Mouse (Mus musculus) hindbrain, embryonic 13.5 days (tissue): Measurements from ENCODE around the gene Pla2g2e. TPM values are rescaled to one million over a fixed set of nuclear protein-coding genes. Genes with fewer than 3 reads are reported as not detected.
"Not testable (repeated sequence)": the region's sequence is repeated elsewhere in the genome, so short reads cannot be mapped to it uniquely, and the experiment has no call there.

Source experiments
- ATAC-seq: fragments of 200-750 bp; cut with Nextera tagmentation; 2 replicates; pipeline ENCODE4 v1.8.0; 2017; ENCODE audit warnings: moderate TSS enrichment; ENCODE audit not compliant: low FRiP score
- H3K27ac ChIP-seq: fragments of 300-500 bp; sonication (generic); 2 replicates; pipeline ENCODE4 v1.5.1; 2015; ENCODE audit warnings: inconsistent platforms, mild to moderate bottlenecking, moderate library complexity
- H3K27me3 ChIP-seq: fragments of 300-500 bp; sonication (generic); 2 replicates; pipeline ENCODE4 v1.6.1; 2015; ENCODE audit warnings: mild to moderate bottlenecking, inconsistent platforms
- H3K36me3 ChIP-seq: fragments of 300-500 bp; sonication (generic); 2 replicates; pipeline ENCODE4 v1.6.1; 2015; ENCODE audit warnings: mild to moderate bottlenecking, inconsistent platforms
- H3K4me1 ChIP-seq: fragments of 300-500 bp; sonication (generic); replicated peaks from 2 replicates; pipeline ENCODE4 v1.6.1; 2015; ENCODE audit warnings: inconsistent platforms
- H3K4me2 ChIP-seq: fragments of 300-500 bp; sonication (generic); 2 replicates; pipeline ENCODE4 v1.6.1; 2015; ENCODE audit warnings: inconsistent platforms, mild to moderate bottlenecking, moderate library complexity
- H3K4me3 ChIP-seq: fragments of 300-500 bp; sonication (generic); 2 replicates; pipeline ENCODE4 v1.5.1; 2015; ENCODE audit warnings: mild to moderate bottlenecking, inconsistent platforms
- H3K9ac ChIP-seq: fragments of 300-500 bp; sonication (generic); 2 replicates; pipeline ENCODE4 v1.6.1; 2015; ENCODE audit warnings: mild to moderate bottlenecking, inconsistent platforms
- H3K9me3 ChIP-seq: fragments of 300-500 bp; sonication (generic); 2 replicates; pipeline ENCODE4 v1.6.1; 2016; ENCODE audit warnings: inconsistent platforms
- WGBS: fragments of 180-500 bp; shearing (Covaris S2); methylation state at CpG from one replicate; pipeline ENCODE4 v1.1.7; 2015; 5-methylcytosine and 5-hydroxymethylcytosine counted together
- polyA plus RNA-seq: library from polyadenylated mRNA; unstranded; fragments of >200 nt; fragmentation: Nextera tagmentation; extraction: Ambion mirVana; gene quantifications from 2 replicates; pipeline ENCODE4 v1.2.1, GENCODE M21; 2015

The Pla2g2e gene
- polyA plus RNA-seq, 1 experiment from 2014 or later = not detected

GRCm38 (mm10) chr4:138863344-138863998, 14.3 kb upstream of the Pla2g2e start, which contains the start of gene Pla2g5:
Gene Pla2g5 (minus strand): TSS chr4:138863482.
- H3K27me3 ChIP-seq = 0 out of 2 replicates have a peak, but pooled peaks cover 4% of the 10 kb centered on the region
- H3K36me3 ChIP-seq = no peaks in the 10 kb centered on the region
- H3K4me3 ChIP-seq = no peak within 1 kb of the TSS
- no peak within 1 kb of the TSS for H3K4me2 ChIP-seq
- no peaks in the 10 kb centered on the region; the same call in 1 of the 2 replicates for H3K4me1 ChIP-seq
- H3K27ac ChIP-seq = no peak within 1 kb of the TSS
- no peaks in the 10 kb centered on the region for H3K9me3 ChIP-seq
- no peak for ATAC-seq
- H3K9ac ChIP-seq = no peak within 1 kb of the TSS
- 71% methylated on average over 10 of the region's 10 CpGs for WGBS

GRCm38 (mm10) chr4:138865092-138865491, 12.7 kb upstream of the Pla2g2e start:
- WGBS = 75% methylated on average over 5 of the region's 5 CpGs
- Histone ChIP-seq H3K36me3 (no peaks in the 10 kb centered on the region), H3K4me3 (no peak overlapping the region), H3K27ac (no peak overlapping the region), H3K4me2 (no peak overlapping the region), H3K27me3 (0 out of 2 replicates have a peak, but pooled peaks cover 4% of the 10 kb centered on the region), H3K9ac (no peak overlapping the region), H3K9me3 (no peaks in the 10 kb centered on the region), H3K4me1 (no peaks in the 10 kb centered on the region)
- no peak for ATAC-seq

GRCm38 (mm10) chr4:138865991-138866390, 11.8 kb upstream of the Pla2g2e start:
- H3K4me2 ChIP-seq = no peak overlapping the region
- H3K9me3 ChIP-seq = no peaks in the 10 kb centered on the region; the same call in 1 of the 2 replicates
- no peaks in the 10 kb centered on the region for H3K4me1 ChIP-seq
- ATAC-seq = no peak
- 0 out of 2 replicates have a peak, but pooled peaks cover 4% of the 10 kb centered on the region for H3K27me3 ChIP-seq
- no peaks in the 10 kb centered on the region for H3K36me3 ChIP-seq
- no peak overlapping the region for H3K4me3 ChIP-seq
- H3K27ac ChIP-seq = no peak overlapping the region
- H3K9ac ChIP-seq = no peak overlapping the region
- WGBS = 68% methylated on average over 6 of the region's 6 CpGs

DNA sequence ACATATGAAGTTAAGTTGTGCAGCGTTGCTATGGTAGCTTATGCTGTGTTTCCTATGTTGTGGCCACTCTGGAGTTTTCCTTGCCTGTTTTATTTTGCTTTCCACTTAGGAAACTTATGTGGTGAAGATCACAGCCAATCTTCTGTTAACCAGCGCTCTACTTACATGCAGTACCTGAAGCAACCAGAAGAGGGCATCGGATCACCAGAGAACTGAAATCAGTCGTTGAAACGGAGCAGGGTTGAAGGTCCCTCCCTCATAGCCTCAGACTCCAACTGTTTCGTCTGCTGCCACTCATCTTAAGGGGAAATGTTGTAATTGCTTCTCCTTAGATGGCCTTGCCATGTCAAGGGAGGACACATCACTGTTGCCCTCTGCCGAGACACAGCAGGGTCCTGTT, 11.3 kb upstream of the Pla2g2e start:
- no peak overlapping the region for H3K4me3 ChIP-seq
- no peaks in the 10 kb centered on the region for H3K36me3 ChIP-seq
- H3K9me3 ChIP-seq = no peaks in the 10 kb centered on the region; the same call in 1 of the 2 replicates
- WGBS = 14% methylated on average over 7 of the region's 7 CpGs
- no peaks in the 10 kb centered on the region for H3K4me1 ChIP-seq
- H3K9ac ChIP-seq = no peak overlapping the region
- H3K27me3 ChIP-seq = 0 out of 2 replicates have a peak, but pooled peaks cover 4% of the 10 kb centered on the region
- H3K27ac ChIP-seq = no peak overlapping the region
- H3K4me2 ChIP-seq = no peak overlapping the region
- no peak for ATAC-seq

GRCm38 (mm10) chr4:138868666-138869065, 9.1 kb upstream of the Pla2g2e start:
- WGBS = 50% methylated on average over 8 of the region's 8 CpGs
- Histone ChIP-seq H3K9me3 (no peaks in the 10 kb centered on the region; the same call in 1 of the 2 replicates), H3K4me1 (no peaks in the 10 kb centered on the region), H3K27me3 (0 out of 2 replicates have a peak, but pooled peaks cover 4% of the 10 kb centered on the region), H3K4me2 (no peak overlapping the region), H3K4me3 (no peak overlapping the region), H3K9ac (no peak overlapping the region), H3K36me3 (no peaks in the 10 kb centered on the region), H3K27ac (no peak overlapping the region)
- no peak for ATAC-seq

DNA sequence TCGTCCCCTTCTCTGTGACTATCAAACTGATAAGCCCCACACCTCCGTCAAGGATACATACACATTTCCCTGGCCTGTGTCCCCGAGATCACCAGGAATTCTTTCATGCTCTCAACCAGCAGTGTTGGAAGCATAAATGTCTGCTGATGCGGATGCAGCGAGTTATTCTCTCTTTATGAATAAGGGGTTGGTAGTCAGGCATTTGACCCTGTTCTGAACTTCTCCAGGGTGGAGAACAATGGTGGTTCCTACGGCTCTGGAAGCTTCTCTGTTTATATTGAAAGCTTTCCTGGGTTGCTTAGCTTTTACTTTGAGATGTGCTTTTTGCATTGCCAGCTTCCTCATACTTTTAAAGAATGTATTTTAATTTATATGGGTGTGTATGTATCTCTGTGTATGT, 3.9 kb upstream of the Pla2g2e start, which contains the start of gene Gm13030:
TSS of gene Gm13030 (minus strand) at position 101 of the 400 bp plus-strand sequence.
- Histone ChIP-seq H3K4me1 (0 out of 2 replicates have a peak, but pooled peaks cover 4% of the 10 kb centered on the region), H3K4me3 (no peak within 1 kb of the TSS), H3K27ac (no peak within 1 kb of the TSS), H3K9ac (no peak within 1 kb of the TSS), H3K27me3 (no peaks in the 10 kb centered on the region), H3K4me2 (no peak within 1 kb of the TSS), H3K9me3 (no peaks in the 10 kb centered on the region; the same call in 1 of the 2 replicates), H3K36me3 (no peaks in the 10 kb centered on the region)
- ATAC-seq = no peak
- 78% methylated on average over 6 of the region's 6 CpGs for WGBS

GRCm38 (mm10) chr4:138875275-138875674, 2.5 kb upstream of the Pla2g2e start:
- H3K27ac ChIP-seq, ATAC-seq, H3K4me1 ChIP-seq, H3K27me3 ChIP-seq, H3K4me2 ChIP-seq, H3K36me3 ChIP-seq, H3K9me3 ChIP-seq, H3K9ac ChIP-seq, H3K4me3 ChIP-seq: not testable (repeated sequence)
- WGBS = 90% methylated on average over 2 of the region's 2 CpGs

DNA sequence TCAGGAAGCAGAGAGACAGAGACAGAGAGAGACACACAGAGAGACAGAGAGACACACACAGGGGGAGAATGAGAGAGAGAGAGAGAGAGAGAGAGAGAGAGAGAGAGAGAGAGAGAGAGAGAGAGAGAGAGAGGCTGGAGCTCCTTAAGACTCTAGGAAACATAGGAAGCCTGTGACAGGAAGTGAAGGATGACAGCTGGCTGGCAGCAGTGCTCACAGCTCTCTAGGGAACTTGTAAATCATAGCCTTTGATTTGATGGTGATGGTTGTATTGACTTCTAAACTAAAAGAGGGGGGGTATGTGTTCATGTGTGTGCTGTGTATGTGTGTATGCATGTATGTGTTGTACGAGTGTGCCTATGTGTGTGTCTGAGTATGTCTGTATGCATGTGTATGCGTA, 1.8 kb upstream of the Pla2g2e start:
- no peak overlapping the region for H3K27ac ChIP-seq
- ATAC-seq = no peak
- H3K4me2 ChIP-seq = no peak overlapping the region
- H3K9ac ChIP-seq = no peak overlapping the region
- H3K36me3 ChIP-seq = no peaks in the 10 kb centered on the region
- 0 out of 2 replicates have a peak, but pooled peaks cover 4% of the 10 kb centered on the region for H3K4me1 ChIP-seq
- H3K27me3 ChIP-seq = 0 out of 2 replicates have a peak, but pooled peaks cover 3% of the 10 kb centered on the region
- H3K4me3 ChIP-seq = no peak overlapping the region
- no peaks in the 10 kb centered on the region; the same call in 1 of the 2 replicates for H3K9me3 ChIP-seq
- WGBS = 94% methylated on average over 2 of the region's 2 CpGs

DNA sequence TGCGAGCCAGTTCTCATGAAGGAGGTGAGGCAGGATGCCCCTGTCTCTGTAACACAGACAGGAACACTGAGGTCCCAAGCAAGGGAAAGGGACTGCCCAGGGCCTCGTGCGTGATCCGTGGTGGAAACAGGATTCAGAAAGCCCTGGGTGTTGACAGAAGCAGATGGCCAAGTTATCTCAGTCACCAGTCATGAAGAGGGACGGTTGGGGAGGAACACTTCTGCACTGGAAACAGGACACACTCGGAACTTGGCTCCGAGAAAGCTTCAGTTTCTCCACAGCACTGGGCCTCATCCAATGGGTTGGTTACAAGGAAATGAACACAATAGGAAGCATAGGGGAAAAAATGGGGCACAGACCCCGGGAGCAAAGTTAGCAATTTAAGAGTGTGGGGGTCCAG, 1.0 kb downstream of the Pla2g2e start:
- ATAC-seq = no peak

DNA sequence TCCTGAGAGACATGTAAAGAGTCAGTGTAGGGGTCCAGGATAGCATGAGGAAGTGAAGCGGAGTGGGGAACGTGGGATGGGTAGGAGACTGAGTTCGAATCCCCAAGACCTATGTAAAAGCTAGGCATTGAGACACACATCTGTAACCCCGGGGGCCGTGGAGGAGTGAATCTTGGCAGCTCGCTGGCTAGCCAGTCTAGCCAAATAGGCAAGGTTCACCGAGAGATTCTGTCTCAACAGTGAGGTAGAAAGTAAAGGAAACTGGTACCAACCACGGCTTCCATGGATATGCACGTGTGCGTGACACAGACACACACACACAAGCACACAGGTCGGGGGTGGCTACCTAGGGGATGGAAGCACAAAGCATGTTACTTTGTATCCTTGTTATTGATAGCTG, 2.1 kb downstream of the Pla2g2e start:
- no peak overlapping the region for H3K4me2 ChIP-seq
- no peak overlapping the region for H3K9ac ChIP-seq
- H3K9me3 ChIP-seq = no peaks in the 10 kb centered on the region
- H3K4me1 ChIP-seq = peaks cover 13% of the 10 kb centered on the region
- no peaks in the 10 kb centered on the region for H3K36me3 ChIP-seq
- WGBS = 91% methylated on average over 11 of the region's 11 CpGs
- H3K27me3 ChIP-seq = 0 out of 2 replicates have a peak, but pooled peaks cover 9% of the 10 kb centered on the region
- no peak overlapping the region for H3K27ac ChIP-seq
- no peak overlapping the region for H3K4me3 ChIP-seq
- ATAC-seq = no peak

More for the DNA sequence above, 1.0 kb downstream of the Pla2g2e start:
- Histone ChIP-seq H3K4me3 (no peak overlapping the region), H3K9me3 (no peaks in the 10 kb centered on the region), H3K27ac (no peak overlapping the region), H3K27me3 (0 out of 2 replicates have a peak, but pooled peaks cover 9% of the 10 kb centered on the region), H3K4me1 (peaks cover 13% of the 10 kb centered on the region), H3K36me3 (no peaks in the 10 kb centered on the region), H3K9ac (no peak overlapping the region), H3K4me2 (no peak overlapping the region)
- 78% methylated on average over 8 of the region's 8 CpGs for WGBS

DNA sequence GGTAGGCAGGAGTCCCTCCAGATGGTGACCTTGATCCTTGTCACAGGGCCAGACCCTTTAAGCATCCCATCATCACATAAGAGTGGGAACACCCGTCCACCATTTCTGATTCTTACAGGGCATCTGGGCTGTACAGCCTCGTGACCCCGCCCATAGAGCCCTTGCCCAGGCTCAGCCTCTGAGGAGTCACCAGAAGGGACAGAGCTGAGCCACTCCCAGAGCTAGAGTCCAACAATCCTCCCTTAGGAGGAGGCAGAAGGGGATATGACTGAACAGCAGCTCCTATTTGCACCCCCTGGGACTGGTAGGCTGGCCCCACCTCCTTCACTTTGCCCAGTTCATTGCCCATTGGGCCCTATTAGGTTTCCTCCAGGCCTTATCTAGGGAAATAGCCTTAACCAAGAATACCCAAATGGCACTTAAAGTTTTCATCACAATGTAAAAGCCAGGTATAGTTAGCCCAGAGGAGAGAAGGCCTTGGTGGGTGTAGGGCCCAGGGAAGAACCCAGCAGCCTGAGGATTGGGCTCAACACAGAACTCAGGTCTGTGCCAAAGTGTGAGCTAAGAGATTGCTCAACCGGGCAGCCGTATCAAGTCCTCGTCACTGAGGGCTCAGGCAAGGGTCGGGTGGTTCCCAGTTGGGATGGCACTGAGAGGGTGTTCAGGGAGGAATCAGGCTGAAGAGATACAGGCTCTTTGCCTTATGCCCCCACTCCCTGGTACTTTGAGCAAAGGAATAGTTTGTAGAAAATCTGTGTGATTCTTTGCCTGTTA, 3.3 kb downstream of the Pla2g2e start:
- Histone ChIP-seq H3K4me3 (no peak overlapping the region), H3K9me3 (no peaks in the 10 kb centered on the region), H3K27ac (no peak overlapping the region), H3K4me2 (no peak overlapping the region), H3K36me3 (no peaks in the 10 kb centered on the region), H3K4me1 (peaks cover 13% of the 10 kb centered on the region), H3K9ac (no peak overlapping the region), H3K27me3 (0 out of 2 replicates have a peak, but pooled peaks cover 9% of the 10 kb centered on the region)
- 88% methylated on average over 7 of the region's 7 CpGs for WGBS
- ATAC-seq = no peak

- peak overlapping the region; percentile 43; the same call in 1 of the 2 replicates for H3K9ac ChIP-seq
These were observed 4.4 kb downstream of the Pla2g2e start for GRCm38 (mm10) chr4:138882179-138882578.

More at GRCm38 (mm10) chr4:138882179-138882578, 4.4 kb downstream of the Pla2g2e start:
- H3K4me1 ChIP-seq = peaks cover 13% of the 10 kb centered on the region
- H3K4me2 ChIP-seq = peak overlapping the region; percentile 35
- no peak overlapping the region for H3K27ac ChIP-seq
- H3K9me3 ChIP-seq = no peaks in the 10 kb centered on the region
- no peaks in the 10 kb centered on the region for H3K36me3 ChIP-seq
- WGBS = 12% methylated on average over 16 of the region's 16 CpGs
- H3K27me3 ChIP-seq = 0 out of 2 replicates have a peak, but pooled peaks cover 9% of the 10 kb centered on the region
- no peak for ATAC-seq
- H3K4me3 ChIP-seq = no peak overlapping the region
